Mouse (Mus musculus): ENCODE measurements at regions not wholly inside any gene's neighbourhood (a gene's known extent, or its start where the extent isn't known, plus 50 kb on each side); places are given as distances from the start of the nearest gene placed in this dataset.
A peak's percentile ranks its signal among the peaks of the same experiment; 100 is the strongest.

GRCm38 (mm10) chr13:53730259-53730902 lies 257.5 kb upstream of the Msx2 start:
- H3K36me3 ChIP-seq (ENCODE audit: control insufficient read depth, insufficient read depth, low read length): no peaks in the 10 kb centered on the region
- no peaks in the 10 kb centered on the region for H3K27me3 ChIP-seq (ENCODE audit: control insufficient read depth, insufficient read depth, low read length)
- H3K4me1 ChIP-seq (ENCODE audit: control insufficient read depth, insufficient read depth, low read length): no peaks in the 10 kb centered on the region
- H3K4me2 ChIP-seq (ENCODE audit: low read depth, severe bottlenecking): no peak overlapping the region
- ATAC-seq (ENCODE audit: insufficient number of reproducible peaks, low FRiP score, low TSS enrichment, low read depth) (no peak), DNase-seq (ENCODE audit: low spot score) (no peak)
- no peak overlapping the region for H3K9ac ChIP-seq (ENCODE audit: low read length)
- H3K27ac ChIP-seq (replicated peaks; ENCODE audit: low read depth, low read length): no peak overlapping the region
- no peak overlapping the region for H3K4me3 ChIP-seq (ENCODE audit: low read depth, low read length)
- 80% methylated on average over 10 of the region's 10 CpGs for WGBS
- no peaks in the 10 kb centered on the region for H3K9me3 ChIP-seq (ENCODE audit: control insufficient read depth, low read length)

- H3K27me3 ChIP-seq (ENCODE audit: control insufficient read depth, insufficient read depth, low read length): no peaks in the 10 kb centered on the region
- ATAC-seq (ENCODE audit: insufficient number of reproducible peaks, low FRiP score, low TSS enrichment, low read depth) (no peak), DNase-seq (ENCODE audit: low spot score) (no peak)
- H3K27ac ChIP-seq (replicated peaks; ENCODE audit: low read depth, low read length): no peak overlapping the region
- 93% methylated on average over 7 of the region's 7 CpGs for WGBS
- H3K4me3 ChIP-seq (ENCODE audit: low read depth, low read length): no peak overlapping the region
- no peaks in the 10 kb centered on the region for H3K9me3 ChIP-seq (ENCODE audit: control insufficient read depth, low read length)
- no peaks in the 10 kb centered on the region for H3K36me3 ChIP-seq (ENCODE audit: control insufficient read depth, insufficient read depth, low read length)
- H3K4me1 ChIP-seq (ENCODE audit: control insufficient read depth, insufficient read depth, low read length): no peaks in the 10 kb centered on the region
- no peak overlapping the region for H3K9ac ChIP-seq (ENCODE audit: low read length)
- no peak overlapping the region for H3K4me2 ChIP-seq (ENCODE audit: low read depth, severe bottlenecking)
These were observed 257.0 kb upstream of the Msx2 start for GRCm38 (mm10) chr13:53729848-53730247.

DNA sequence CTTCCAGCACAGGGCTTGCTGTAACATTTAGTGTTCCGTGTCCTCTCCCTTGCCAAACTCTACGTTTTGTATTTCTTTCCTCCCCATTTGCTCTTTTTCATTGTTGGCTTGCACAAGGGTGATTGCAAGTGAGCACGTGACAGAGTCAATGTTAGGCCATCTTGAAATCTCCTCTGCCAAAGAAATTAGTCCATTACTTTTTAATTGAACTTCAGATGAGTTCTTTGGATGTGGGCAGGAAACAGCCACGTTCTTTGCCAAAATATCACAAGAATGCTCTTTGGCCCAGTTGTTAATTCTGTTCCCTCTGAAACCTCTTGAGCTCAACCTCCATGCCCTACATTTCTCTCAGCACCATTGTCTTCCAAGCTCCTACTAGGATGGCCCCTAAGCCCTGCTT lies 253.2 kb upstream of the Msx2 start:
- Histone ChIP-seq H3K27me3 (ENCODE audit: control insufficient read depth, insufficient read depth, low read length) (no peaks in the 10 kb centered on the region), H3K4me2 (ENCODE audit: low read depth, severe bottlenecking) (no peak overlapping the region), H3K9me3 (ENCODE audit: control insufficient read depth, low read length) (no peaks in the 10 kb centered on the region), H3K9ac (ENCODE audit: low read length) (no peak overlapping the region), H3K27ac (replicated peaks; ENCODE audit: low read depth, low read length) (no peak overlapping the region), H3K36me3 (ENCODE audit: control insufficient read depth, insufficient read depth, low read length) (no peaks in the 10 kb centered on the region), H3K4me3 (ENCODE audit: low read depth, low read length) (no peak overlapping the region), H3K4me1 (ENCODE audit: control insufficient read depth, insufficient read depth, low read length) (peaks cover 2% of the 10 kb centered on the region; the same call in 1 of the 2 replicates)
- no peak for DNase-seq (ENCODE audit: low spot score)
- no peak for ATAC-seq (ENCODE audit: insufficient number of reproducible peaks, low FRiP score, low TSS enrichment, low read depth)
- WGBS: 76% methylated on average over 4 of the region's 4 CpGs

- Histone ChIP-seq H3K9me3 (ENCODE audit: control insufficient read depth, low read length) (no peaks in the 10 kb centered on the region), H3K4me3 (ENCODE audit: low read depth, low read length) (no peak overlapping the region), H3K27me3 (ENCODE audit: control insufficient read depth, insufficient read depth, low read length) (no peaks in the 10 kb centered on the region), H3K27ac (replicated peaks; ENCODE audit: low read depth, low read length) (no peak overlapping the region), H3K4me2 (ENCODE audit: low read depth, severe bottlenecking) (no peak overlapping the region), H3K4me1 (ENCODE audit: control insufficient read depth, insufficient read depth, low read length) (peaks cover 6% of the 10 kb centered on the region), H3K9ac (ENCODE audit: low read length) (no peak overlapping the region), H3K36me3 (ENCODE audit: control insufficient read depth, insufficient read depth, low read length) (no peaks in the 10 kb centered on the region)
- no peak for DNase-seq (ENCODE audit: low spot score)
- no peak for ATAC-seq (ENCODE audit: insufficient number of reproducible peaks, low FRiP score, low TSS enrichment, low read depth)
- 79% methylated on average over 6 of the region's 6 CpGs for WGBS
These were observed 250.0 kb upstream of the Msx2 start for GRCm38 (mm10) chr13:53722881-53723280.

- no peak for ATAC-seq (ENCODE audit: insufficient number of reproducible peaks, low FRiP score, low TSS enrichment, low read depth)
- no peaks in the 10 kb centered on the region for H3K9me3 ChIP-seq (ENCODE audit: control insufficient read depth, low read length)
- peak; percentile 42 for DNase-seq (ENCODE audit: low spot score)
- 59% methylated on average over 9 of the region's 9 CpGs for WGBS
- no peak overlapping the region for H3K4me3 ChIP-seq (ENCODE audit: low read depth, low read length)
- no peaks in the 10 kb centered on the region for H3K27me3 ChIP-seq (ENCODE audit: control insufficient read depth, insufficient read depth, low read length)
- H3K9ac ChIP-seq (ENCODE audit: low read length): no peak overlapping the region
- peaks cover 6% of the 10 kb centered on the region for H3K4me1 ChIP-seq (ENCODE audit: control insufficient read depth, insufficient read depth, low read length)
- no peak overlapping the region for H3K4me2 ChIP-seq (ENCODE audit: low read depth, severe bottlenecking)
- H3K36me3 ChIP-seq (ENCODE audit: control insufficient read depth, insufficient read depth, low read length): no peaks in the 10 kb centered on the region
- H3K27ac ChIP-seq (replicated peaks; ENCODE audit: low read depth, low read length): no peak overlapping the region
These were observed 248.2 kb upstream of the Msx2 start for GRCm38 (mm10) chr13:53721038-53721463.

- no peak overlapping the region for H3K4me2 ChIP-seq (ENCODE audit: low read depth, severe bottlenecking)
- DNase-seq (ENCODE audit: low spot score) (no peak), ATAC-seq (ENCODE audit: insufficient number of reproducible peaks, low FRiP score, low TSS enrichment, low read depth) (no peak)
- H3K27ac ChIP-seq (replicated peaks; ENCODE audit: low read depth, low read length): no peak overlapping the region
- H3K4me3 ChIP-seq (ENCODE audit: low read depth, low read length): no peak overlapping the region
- no peaks in the 10 kb centered on the region for H3K9me3 ChIP-seq (ENCODE audit: control insufficient read depth, low read length)
- no peak overlapping the region for H3K9ac ChIP-seq (ENCODE audit: low read length)
- H3K4me1 ChIP-seq (ENCODE audit: control insufficient read depth, insufficient read depth, low read length): peaks cover 6% of the 10 kb centered on the region
- H3K36me3 ChIP-seq (ENCODE audit: control insufficient read depth, insufficient read depth, low read length): no peaks in the 10 kb centered on the region
- H3K27me3 ChIP-seq (ENCODE audit: control insufficient read depth, insufficient read depth, low read length): no peaks in the 10 kb centered on the region
- WGBS: 91% methylated on average over 4 of the region's 4 CpGs
These were observed 244.7 kb upstream of the Msx2 start for GRCm38 (mm10) chr13:53717582-53717981.

DNA sequence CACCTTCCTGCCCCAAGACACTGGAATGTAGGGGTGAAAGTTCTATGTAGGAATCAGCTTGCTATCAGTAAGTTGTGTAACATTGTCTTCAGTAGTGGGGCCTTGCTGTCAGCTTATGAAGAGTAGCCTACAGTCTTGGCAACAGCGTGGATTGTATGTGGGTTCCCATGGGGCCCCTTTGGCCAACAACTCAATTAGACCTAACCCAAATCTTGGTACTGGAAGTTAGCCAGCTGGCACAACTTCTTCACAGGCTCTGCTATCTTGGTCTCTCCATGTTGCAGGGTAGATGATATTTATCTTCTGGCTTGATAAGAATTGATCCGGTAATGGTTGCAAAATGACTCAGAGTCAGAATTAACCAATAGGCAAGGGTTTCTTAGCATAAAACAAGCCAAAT lies 244.2 kb upstream of the Msx2 start:
- Histone ChIP-seq H3K4me2 (ENCODE audit: low read depth, severe bottlenecking) (no peak overlapping the region), H3K27me3 (ENCODE audit: control insufficient read depth, insufficient read depth, low read length) (no peaks in the 10 kb centered on the region), H3K9me3 (ENCODE audit: control insufficient read depth, low read length) (no peaks in the 10 kb centered on the region), H3K4me3 (ENCODE audit: low read depth, low read length) (no peak overlapping the region), H3K9ac (ENCODE audit: low read length) (no peak overlapping the region), H3K27ac (replicated peaks; ENCODE audit: low read depth, low read length) (no peak overlapping the region), H3K36me3 (ENCODE audit: control insufficient read depth, insufficient read depth, low read length) (no peaks in the 10 kb centered on the region), H3K4me1 (ENCODE audit: control insufficient read depth, insufficient read depth, low read length) (peaks cover 6% of the 10 kb centered on the region)
- 96% methylated on average over 2 of the region's 2 CpGs for WGBS
- ATAC-seq (ENCODE audit: insufficient number of reproducible peaks, low FRiP score, low TSS enrichment, low read depth) (no peak), DNase-seq (ENCODE audit: low spot score) (no peak)

DNA sequence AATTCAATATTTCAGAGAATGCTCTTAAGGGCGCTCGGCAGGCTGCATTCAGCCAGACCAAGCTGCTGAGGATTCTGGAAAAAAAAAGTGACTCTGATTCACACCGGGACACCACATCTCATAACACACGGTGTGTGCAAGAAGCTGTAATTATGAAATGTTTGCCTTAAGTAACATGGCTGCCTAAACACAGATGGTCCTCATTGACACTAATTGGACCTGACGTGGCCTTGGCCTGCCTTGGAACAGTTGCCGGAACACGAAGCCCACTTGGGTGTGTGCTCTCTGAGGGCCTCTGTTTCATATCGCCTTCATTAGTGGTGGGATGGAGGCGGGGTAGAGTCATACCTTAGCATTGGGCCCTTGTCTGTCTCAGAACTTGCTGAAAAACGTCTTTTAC lies 236.2 kb upstream of the Msx2 start:
- no peak overlapping the region for H3K9ac ChIP-seq (ENCODE audit: low read length)
- H3K9me3 ChIP-seq (ENCODE audit: control insufficient read depth, low read length): no peaks in the 10 kb centered on the region
- ATAC-seq (ENCODE audit: insufficient number of reproducible peaks, low FRiP score, low TSS enrichment, low read depth): no peak
- H3K27ac ChIP-seq (replicated peaks; ENCODE audit: low read depth, low read length): 0 out of 2 replicates have a peak overlapping the region, but pooled peaks have one; percentile 10
- H3K4me2 ChIP-seq (ENCODE audit: low read depth, severe bottlenecking): no peak overlapping the region
- no peaks in the 10 kb centered on the region for H3K36me3 ChIP-seq (ENCODE audit: control insufficient read depth, insufficient read depth, low read length)
- DNase-seq (ENCODE audit: low spot score): peak; percentile 50
- H3K4me3 ChIP-seq (ENCODE audit: low read depth, low read length): no peak overlapping the region
- 0 out of 2 replicates have a peak, but pooled peaks cover 5% of the 10 kb centered on the region for H3K4me1 ChIP-seq (ENCODE audit: control insufficient read depth, insufficient read depth, low read length)
- WGBS: 37% methylated on average over 10 of the region's 10 CpGs
- H3K27me3 ChIP-seq (ENCODE audit: control insufficient read depth, insufficient read depth, low read length): no peaks in the 10 kb centered on the region

DNA sequence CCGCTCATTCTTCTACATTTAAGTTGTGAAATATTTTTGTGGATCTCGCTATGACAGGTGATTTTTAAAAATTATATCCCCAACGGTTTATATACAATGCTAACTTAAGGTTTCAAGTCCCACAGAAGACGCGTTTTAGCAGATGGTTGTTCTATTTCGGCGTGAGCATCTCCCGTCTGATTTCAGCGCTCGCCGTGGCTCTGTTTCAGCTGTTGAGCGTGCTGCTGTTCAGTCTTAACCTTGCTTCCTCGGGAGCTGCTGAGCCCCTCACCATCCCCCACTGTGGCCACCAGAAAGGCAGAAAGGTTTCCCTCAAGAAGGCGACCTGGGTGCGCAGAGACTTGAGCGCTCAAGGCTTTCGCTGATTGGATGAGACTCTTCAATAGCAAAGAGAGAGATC lies 234.7 kb upstream of the Msx2 start:
- Histone ChIP-seq H3K9me3 (ENCODE audit: control insufficient read depth, low read length) (no peaks in the 10 kb centered on the region), H3K4me1 (ENCODE audit: control insufficient read depth, insufficient read depth, low read length) (0 out of 2 replicates have a peak, but pooled peaks cover 5% of the 10 kb centered on the region), H3K36me3 (ENCODE audit: control insufficient read depth, insufficient read depth, low read length) (no peaks in the 10 kb centered on the region), H3K4me3 (ENCODE audit: low read depth, low read length) (no peak overlapping the region), H3K9ac (ENCODE audit: low read length) (no peak overlapping the region), H3K27ac (replicated peaks; ENCODE audit: low read depth, low read length) (no peak overlapping the region), H3K27me3 (ENCODE audit: control insufficient read depth, insufficient read depth, low read length) (no peaks in the 10 kb centered on the region), H3K4me2 (ENCODE audit: low read depth, severe bottlenecking) (no peak overlapping the region)
- ATAC-seq (ENCODE audit: insufficient number of reproducible peaks, low FRiP score, low TSS enrichment, low read depth): no peak
- 85% methylated on average over 17 of the region's 17 CpGs for WGBS
- no peak for DNase-seq (ENCODE audit: low spot score)
